Comparison of ENCODE assay signal across 22 mouse cellular contexts in the genomic region with DNA sequence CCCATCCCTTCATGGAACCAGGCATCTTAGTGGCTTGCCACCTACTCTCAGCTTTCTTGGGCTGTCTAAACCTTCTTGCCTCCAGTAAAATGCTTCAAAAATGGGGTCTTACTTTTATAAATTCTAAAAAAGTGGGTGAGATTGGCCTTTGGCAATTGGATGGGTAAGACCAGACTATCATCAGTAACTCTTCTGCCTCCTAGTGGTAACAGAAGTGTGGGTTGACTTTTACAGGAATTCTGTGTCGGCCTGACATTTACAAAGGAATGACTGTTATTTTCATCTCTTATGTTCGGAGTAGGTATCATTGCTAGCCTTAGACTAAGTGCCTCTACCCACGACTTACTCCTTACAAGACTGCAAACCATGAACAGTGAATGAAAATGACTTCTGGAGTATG.
A peak's percentile ranks its signal among the peaks of the same experiment; 100 is the strongest.
DNase-seq lines count a peak whose midpoint lies in the region; ATAC-seq and TF ChIP-seq lines count a peak whose summit lies in the region.
"Had no signal": no experiment of that assay in that cellular context is flagged by ENCODE, and none has a peak within 500 bp of the region (broad histone marks: within the 10 kb centered on the region; RNA-seq: fewer than 3 reads in every experiment).

No protein-coding gene starts in this region.

- H3K27ac ChIP-seq in gastrocnemius, adult 2 months = no peak overlapping the region
- no peak overlapping the region for H3K27ac ChIP-seq in kidney, postnatal 0 days
- H3K27ac ChIP-seq: forebrain, embryonic 13.5 days; heart, embryonic 13.5 days; hindbrain, embryonic 12.5 days; limb, embryonic 12.5 days; midbrain, embryonic 13.5 days had no signal

- no peak for ATAC-seq in kidney, postnatal 0 days (replicated peaks; ENCODE audit: low FRiP score, low read depth)
- ATAC-seq: forebrain, embryonic 13.5 days; liver, postnatal 0 days; midbrain, embryonic 13.5 days had no signal

- no peak overlapping the region for H3K4me2 ChIP-seq in kidney, postnatal 0 days (ENCODE audit: low read length)
- H3K4me2 ChIP-seq: forebrain, embryonic 13.5 days; heart, embryonic 13.5 days; hindbrain, embryonic 12.5 days; limb, embryonic 12.5 days; liver, embryonic 11.5 days; midbrain, embryonic 13.5 days had no signal

- WGBS in kidney, postnatal 0 days = 68% methylated on average over 3 of the region's 3 CpGs

- 0 out of 2 replicates have a peak, but pooled peaks have one; percentile 12 for TF ChIP-seq CTCF in gastrocnemius, adult 2 months (IDR thresholded peaks at IDR 0.05)
- TF ChIP-seq CTCF in kidney, postnatal 0 days (IDR thresholded peaks at IDR 0.05; ENCODE audit: low read depth) = peak; percentile 39; the same call in 1 of the 2 replicates

- no peaks in the 10 kb centered on the region for H3K4me1 ChIP-seq in kidney, postnatal 0 days (replicated peaks; ENCODE audit: insufficient read depth, low read length)
- H3K4me1 ChIP-seq: forebrain, embryonic 13.5 days; heart, embryonic 13.5 days; hindbrain, embryonic 12.5 days; limb, embryonic 12.5 days; megakaryocyte, embryonic 14.5 days; midbrain, embryonic 13.5 days had no signal

- H3K4me3 ChIP-seq in gastrocnemius, adult 2 months = no peak overlapping the region
- no peak overlapping the region for H3K4me3 ChIP-seq in kidney, postnatal 0 days (replicated peaks; ENCODE audit: low read depth, low read length)
- H3K4me3 ChIP-seq: forebrain, embryonic 13.5 days; heart, embryonic 13.5 days; hindbrain, embryonic 12.5 days; limb, embryonic 12.5 days; megakaryocyte, embryonic 14.5 days; midbrain, embryonic 13.5 days had no signal

- H3K36me3 ChIP-seq in kidney, postnatal 0 days (ENCODE audit: insufficient read depth, low read length) = no peaks in the 10 kb centered on the region
- H3K36me3 ChIP-seq: heart, embryonic 13.5 days; hindbrain, embryonic 12.5 days; limb, embryonic 12.5 days; midbrain, embryonic 13.5 days had no signal

- H3K9me3 ChIP-seq in kidney, postnatal 0 days (replicated peaks; ENCODE audit: low read length) = no peaks in the 10 kb centered on the region
- H3K9me3 ChIP-seq: forebrain, embryonic 13.5 days; heart, embryonic 13.5 days; hindbrain, embryonic 12.5 days; limb, embryonic 12.5 days; megakaryocyte, embryonic 14.5 days; midbrain, embryonic 13.5 days had no signal

- H3K9ac ChIP-seq in kidney, postnatal 0 days (ENCODE audit: low read depth, low read length) = no peak overlapping the region
- H3K9ac ChIP-seq: forebrain, embryonic 13.5 days; heart, embryonic 13.5 days; hindbrain, embryonic 12.5 days; limb, embryonic 12.5 days; liver, postnatal 0 days; midbrain, embryonic 13.5 days had no signal

- no peak for DNase-seq in gastrocnemius, adult 2 months
- no peak for DNase-seq in gastrocnemius, postnatal 10 days
- no peak for DNase-seq in kidney, postnatal 0 days (ENCODE audit: low spot score)
- DNase-seq in kidney, adult 18-20 months = no peak
- DNase-seq in 416B (ENCODE audit: low read depth) (peak; percentile 14), R1 (ENCODE audit: low read depth, low spot score) (peak; percentile 23)
- DNase-seq in frontal cortex, postnatal 25 days (ENCODE audit: low spot score in 2 of 2) = no peak
- no peak for DNase-seq in adrenal gland, postnatal 25 days
- DNase-seq: adrenal gland, adult 2 months; cerebellum, adult 18-20 months; cerebellum, postnatal 14 days; kidney, adult 8-10 months; kidney, postnatal 4 days; liver, postnatal 0 days; lung, postnatal 14 days had no signal

- no peaks in the 10 kb centered on the region for H3K27me3 ChIP-seq in kidney, postnatal 0 days (ENCODE audit: insufficient read depth, low read length)
- H3K27me3 ChIP-seq: heart, embryonic 13.5 days; limb, embryonic 12.5 days had no signal

- intact Hi-C loops in gastrocnemius, adult 2 months (cut with DNase I) = no loop called here

Comparison
In these comparisons a context has a peak if more than half of its experiments do, and no peak if none do; other contexts are left out.
1. DNase-seq: peak in 416B (single experiment) and R1 (single experiment); none in gastrocnemius, adult 2 months (single experiment), gastrocnemius, postnatal 10 days (single experiment), kidney, postnatal 0 days (single experiment), kidney, adult 18-20 months (single experiment), frontal cortex, postnatal 25 days (0 of 2) and adrenal gland, postnatal 25 days (single experiment).